Mouse (Mus musculus) layer of hippocampus, adult 9-11 months (tissue): ENCODE data around the gene Prss27.
A peak's percentile ranks its signal among the peaks of the same experiment; 100 is the strongest.

Source experiments
- DNase-seq: peaks from one replicate; pipeline ENCODE4 v3.0.0; 2022

The Prss27 gene

GRCm38 (mm10) chr17:24037844-24038243 is at the start of gene Prss27:
Prss27 (plus strand) TSS chr17:24038144.
- no peak for DNase-seq

- no peak for DNase-seq
Measured at GRCm38 (mm10) chr17:23989802-23990201, 48.1 kb upstream of the Prss27 start.

GRCm38 (mm10) chr17:23992789-23993553 is 45.0 kb upstream of the Prss27 start:
- no peak for DNase-seq

GRCm38 (mm10) chr17:23993559-23994428 is 44.1 kb upstream of the Prss27 start:
- DNase-seq: peak; percentile 92

- no peak for DNase-seq
Measured at GRCm38 (mm10) chr17:23994667-23995066, 43.3 kb upstream of the Prss27 start.

- no peak for DNase-seq
Measured at GRCm38 (mm10) chr17:23995421-23995820, 42.5 kb upstream of the Prss27 start.

GRCm38 (mm10) chr17:23997901-23998300 is 40.0 kb upstream of the Prss27 start, which contains the start of gene Prss22:
Prss22 (minus strand) TSS chr17:23998100.
- DNase-seq: no peak

- DNase-seq: no peak
Measured at GRCm38 (mm10) chr17:23998383-23998782, 39.6 kb upstream of the Prss27 start.

- peak; percentile 86 for DNase-seq
Measured at GRCm38 (mm10) chr17:24000404-24000803, 37.5 kb upstream of the Prss27 start.

GRCm38 (mm10) chr17:24004071-24004665 is 33.8 kb upstream of the Prss27 start:
- DNase-seq: no peak

- DNase-seq: no peak
Measured at GRCm38 (mm10) chr17:24005049-24005448, 32.9 kb upstream of the Prss27 start.

- DNase-seq: no peak
Measured at GRCm38 (mm10) chr17:24006930-24007329, 31.0 kb upstream of the Prss27 start.

GRCm38 (mm10) chr17:24007391-24007790 is 30.6 kb upstream of the Prss27 start:
- peak; percentile 37 for DNase-seq

GRCm38 (mm10) chr17:24008105-24008504 is 29.8 kb upstream of the Prss27 start:
- DNase-seq: no peak

GRCm38 (mm10) chr17:24009617-24010016 is 28.3 kb upstream of the Prss27 start:
- DNase-seq: no peak

- no peak for DNase-seq
Measured at GRCm38 (mm10) chr17:24012921-24013320, 25.0 kb upstream of the Prss27 start.

- DNase-seq: no peak
Measured at GRCm38 (mm10) chr17:24014433-24014965, 23.4 kb upstream of the Prss27 start.

- DNase-seq: no peak
Measured at GRCm38 (mm10) chr17:24015727-24016126, 22.2 kb upstream of the Prss27 start.

GRCm38 (mm10) chr17:24020696-24021095 is 17.2 kb upstream of the Prss27 start:
- DNase-seq: no peak

GRCm38 (mm10) chr17:24021375-24022199 is 16.4 kb upstream of the Prss27 start:
- no peak for DNase-seq

GRCm38 (mm10) chr17:24029477-24029876 is 8.5 kb upstream of the Prss27 start:
- no peak for DNase-seq

- no peak for DNase-seq
Measured at GRCm38 (mm10) chr17:24030551-24030950, 7.4 kb upstream of the Prss27 start.
